Mouse (Mus musculus) left cerebral cortex, postnatal 36 days (tissue): ENCODE measurements around the gene Figla. TPM values are rescaled to one million over a fixed set of nuclear protein-coding genes. Genes with fewer than 3 reads are reported as not detected.

Experiments used
- DNase-seq, 2 experiments: peaks; one replicate each; pipeline ENCODE4 v3.0.0; 2021 to 2022; ENCODE audit warnings: low spot score in 2 of 2, mixed read lengths in 1 of 2
- intact Hi-C: fragments of 180-260 bp; cut with DNase I; formaldehyde crosslinking; loops from one replicate; pipeline ENCODE4 v1.15.1; 2025
- total RNA-seq, 2 experiments: library from RNA; stranded (reverse); gene quantifications; 2 replicates each; pipeline ENCODE4 v1.2.3; 2021

Gene Figla
- total RNA-seq, 2 experiments from 2014 or later: not detected

GRCm38 (mm10) chr6:86026632-86027292 lies 10.8 kb downstream of the Figla start:
- intact Hi-C loops: loop anchor here (5.0 kb wide), 2 partner anchors 41 to 76 kb away; no protein-coding TSS in a partner anchor

DNA sequence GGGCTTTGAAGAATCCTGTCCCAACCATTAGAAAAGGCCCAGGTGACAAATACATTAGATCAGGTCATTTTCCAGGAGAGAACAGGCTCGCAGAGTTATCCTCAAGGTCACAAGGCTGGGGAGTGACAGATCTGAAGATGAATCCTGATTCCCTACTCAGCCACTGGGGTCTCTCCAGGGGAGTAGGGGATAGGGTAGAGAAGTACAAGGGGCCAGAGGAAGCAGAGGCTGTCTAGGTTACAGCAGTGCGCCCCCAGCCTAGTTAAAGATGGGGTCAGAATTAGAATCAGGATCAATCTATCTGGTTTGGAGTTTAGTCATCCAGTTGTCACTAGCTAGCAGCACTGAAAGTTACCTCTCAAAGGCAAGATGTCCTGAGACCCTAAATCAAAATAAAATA lies 12.2 kb downstream of the Figla start:
- DNase-seq: no peak
- intact Hi-C loops: loop anchor here (2.0 to 5.0 kb wide), 3 partner anchors 39 to 337 kb away; partner anchors contain the start of gene Fam136a

More at GRCm38 (mm10) chr6:86026632-86027292, 10.8 kb downstream of the Figla start:
- DNase-seq: peak in 1 of 2 experiments; percentile 43

DNA sequence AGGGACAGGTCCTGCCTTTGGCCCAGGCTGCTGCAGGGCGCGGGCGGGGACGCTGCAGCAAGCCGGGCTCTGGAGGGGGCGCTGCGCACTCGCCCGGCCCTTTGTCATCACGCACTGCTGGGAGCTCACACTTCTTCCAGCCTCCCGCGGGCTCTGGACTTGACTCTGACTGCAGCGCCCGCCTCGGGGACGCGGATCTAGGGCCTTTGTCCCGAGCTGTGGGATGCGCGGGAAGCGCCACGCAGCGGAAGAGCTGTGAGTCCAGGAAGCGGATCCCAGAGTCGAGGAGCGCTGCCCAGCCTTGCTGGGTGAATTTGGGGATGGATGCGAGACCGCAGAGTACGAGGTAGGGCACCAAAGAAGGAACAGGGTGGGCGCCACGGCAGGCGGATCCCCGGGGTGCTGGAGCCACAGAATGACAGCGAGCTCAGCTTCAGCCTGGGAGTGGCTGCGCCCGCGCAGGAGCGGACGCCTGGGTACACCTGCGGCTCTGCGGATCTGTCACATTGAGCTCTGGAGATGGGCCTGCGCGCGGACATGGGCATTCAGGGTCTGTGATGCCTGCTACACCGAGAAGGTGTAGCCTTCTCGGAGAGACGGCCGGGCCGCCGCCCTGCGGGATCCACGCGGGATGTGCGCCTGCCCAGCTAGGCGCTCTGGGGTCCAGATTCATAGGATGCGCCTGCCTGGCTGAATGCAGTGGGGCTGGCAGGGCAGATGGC lies 12.8 kb downstream of the Figla start, which contains the start of gene Add2:
TSS of gene Add2 (plus strand) at position 81 of the 722 bp plus-strand sequence.
- DNase-seq: peak; percentile 74 to 81
- intact Hi-C loops: loop anchor here (2.0 to 5.0 kb wide), 3 partner anchors 39 to 336 kb away; partner anchors contain the start of gene Fam136a

GRCm38 (mm10) chr6:86029323-86029713 lies 13.3 kb downstream of the Figla start:
- no peak for DNase-seq
- intact Hi-C loops: loop anchor here (2.0 to 5.0 kb wide), 3 partner anchors 38 to 335 kb away; partner anchors contain the start of gene Fam136a

DNA sequence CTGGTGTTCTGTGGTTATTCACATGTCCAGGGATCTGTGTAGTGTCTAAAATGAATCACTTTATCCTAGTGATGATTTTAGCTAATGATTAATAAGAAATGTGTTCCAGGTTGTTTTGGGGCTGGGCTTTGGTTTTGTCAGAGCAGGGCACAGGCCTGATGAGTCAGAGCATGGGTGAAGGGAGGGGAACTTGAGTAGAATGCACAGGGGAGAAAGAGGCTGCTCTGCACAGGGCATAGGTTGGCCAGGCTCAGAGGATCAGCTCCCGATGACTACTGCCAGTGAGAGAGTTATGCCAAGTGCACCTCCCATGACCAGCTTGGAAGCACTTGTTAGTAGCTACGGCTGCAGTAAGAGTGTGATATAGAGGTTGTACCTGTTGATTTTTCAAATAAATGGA lies 15.6 kb downstream of the Figla start:
- no peak for DNase-seq
- intact Hi-C loops: loop anchor here (1.0 kb wide), 1 partner anchor 52 kb away; no protein-coding TSS in a partner anchor

DNA sequence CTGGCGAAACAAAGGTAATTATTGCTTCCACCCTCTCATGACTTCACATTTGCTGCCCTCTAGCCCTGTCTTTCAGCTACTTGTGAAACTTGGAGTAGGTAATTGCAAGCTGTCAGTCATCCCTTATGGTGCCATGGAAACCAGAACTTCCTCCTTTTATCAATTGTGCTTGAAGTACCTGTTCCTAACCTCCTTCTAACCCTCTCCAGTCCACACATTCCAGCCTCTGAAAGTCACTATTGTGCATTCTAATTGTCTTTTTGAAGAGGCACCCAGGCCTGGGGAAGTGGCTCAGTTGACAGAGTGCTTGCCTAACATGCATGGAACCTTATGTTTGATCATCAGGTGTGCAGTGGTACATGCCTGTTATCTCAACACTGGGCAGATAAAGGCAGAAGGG lies 17.7 kb downstream of the Figla start:
- no peak for DNase-seq
- intact Hi-C loops: no loop called here

DNA sequence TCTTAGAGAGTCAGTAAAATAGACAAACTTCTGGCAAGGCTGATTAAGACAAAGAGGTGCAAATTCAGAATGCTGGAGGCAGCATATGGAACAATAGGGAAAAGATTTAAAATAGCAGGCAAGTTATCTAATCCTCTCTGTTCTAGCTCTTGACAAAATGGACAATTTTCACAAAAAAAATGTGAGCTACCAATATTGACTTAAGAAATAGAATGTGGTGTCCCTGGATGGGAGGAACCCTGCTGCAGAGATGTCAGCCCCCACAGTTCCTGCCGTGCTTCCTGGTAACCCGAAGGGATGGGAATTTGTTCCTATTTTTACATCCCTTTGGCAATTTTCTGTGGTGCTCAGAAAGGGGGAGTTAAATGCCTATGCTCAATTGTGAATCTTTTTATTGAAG lies 22.9 kb downstream of the Figla start:
- no peak for DNase-seq
- intact Hi-C loops: no loop called here

DNA sequence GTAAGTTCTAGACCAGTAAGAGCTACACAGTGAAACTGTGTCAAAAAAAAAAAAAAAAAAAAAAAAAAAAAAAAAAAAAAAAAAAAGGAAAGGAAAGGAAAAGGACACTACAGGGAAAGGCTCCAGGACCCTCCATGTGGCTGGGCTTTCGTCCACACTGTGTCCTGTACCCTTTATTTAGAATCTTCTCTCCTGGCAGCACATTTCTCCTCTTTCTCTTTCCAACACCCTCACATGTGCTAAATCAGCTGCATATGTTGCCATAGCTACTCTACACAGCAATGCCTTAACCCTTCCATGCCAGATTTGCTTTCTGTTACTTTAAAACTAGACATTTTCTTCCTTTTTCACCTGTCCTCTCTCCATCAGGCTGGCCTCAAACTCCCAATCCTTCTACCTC lies 24.2 kb downstream of the Figla start:
- intact Hi-C loops: no loop called here
- DNase-seq: peak in 1 of 2 experiments; percentile 52

DNA sequence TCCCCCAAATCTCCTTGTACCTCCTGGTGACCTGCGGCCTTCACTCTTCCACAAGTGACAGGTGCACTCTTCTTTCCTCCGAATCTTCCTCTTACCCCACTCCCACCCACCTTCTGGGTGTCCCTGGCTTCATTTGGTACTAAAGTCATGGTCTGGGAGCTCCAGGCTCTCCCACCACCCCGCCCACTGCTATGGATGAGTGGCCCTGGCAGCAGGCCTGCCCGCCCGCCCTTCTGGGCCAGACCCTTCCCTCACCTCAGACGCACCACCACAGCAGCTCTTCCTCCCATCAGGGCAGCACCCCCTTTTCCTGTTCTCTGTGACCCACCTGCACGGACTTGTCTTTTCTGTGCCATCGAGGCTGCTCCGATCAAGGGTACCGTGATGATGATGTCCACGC lies 31.5 kb downstream of the Figla start:
- DNase-seq: no peak
- intact Hi-C loops: no loop called here

- DNase-seq: peak; percentile 84 to 88
- intact Hi-C loops: no loop called here
Observed at GRCm38 (mm10) chr6:86048509-86048908, 32.5 kb downstream of the Figla start.

DNA sequence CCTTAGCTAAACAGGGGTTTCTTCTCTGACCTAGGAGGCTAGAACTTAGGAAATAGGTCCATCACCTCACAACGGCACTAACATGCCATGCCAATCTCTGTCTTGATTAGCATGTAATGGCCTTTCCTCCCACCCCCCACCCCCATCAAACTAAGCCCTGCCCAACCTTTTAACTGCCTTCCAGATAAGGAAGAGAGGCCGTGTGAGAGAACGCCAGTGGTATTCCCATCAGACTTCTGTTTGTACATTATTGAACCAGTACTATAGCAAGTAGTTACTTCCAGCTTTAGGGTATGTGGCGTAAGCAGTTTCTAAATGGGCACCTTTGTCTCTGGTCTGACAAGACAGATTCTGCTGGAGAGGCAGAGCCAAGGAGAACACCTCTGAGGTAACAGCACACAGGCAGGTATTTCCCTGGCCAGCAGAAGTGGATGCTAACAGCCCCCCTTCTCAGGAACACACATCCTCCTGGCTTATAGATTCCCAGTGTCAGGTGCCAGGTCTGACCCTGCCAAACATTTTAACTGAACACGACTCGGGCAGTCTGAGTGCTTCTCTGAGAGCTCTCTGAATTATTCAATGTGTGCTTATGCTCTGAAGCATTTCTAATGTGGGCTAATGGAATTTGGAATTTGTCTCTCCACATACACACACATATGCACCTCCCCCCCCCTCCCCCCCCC lies 34.8 kb downstream of the Figla start:
- DNase-seq: no peak
- intact Hi-C loops: no loop called here

GRCm38 (mm10) chr6:86052032-86052459 lies 36.1 kb downstream of the Figla start:
- no peak for DNase-seq
- intact Hi-C loops: no loop called here

- DNase-seq: no peak
- intact Hi-C loops: no loop called here
Observed at GRCm38 (mm10) chr6:86052556-86052955, 36.6 kb downstream of the Figla start.

- DNase-seq: no peak
- intact Hi-C loops: no loop called here
Observed at GRCm38 (mm10) chr6:86053099-86053498, 37.1 kb downstream of the Figla start.

- DNase-seq: no peak
- intact Hi-C loops: no loop called here
Observed at GRCm38 (mm10) chr6:86053594-86053993, 37.6 kb downstream of the Figla start.

GRCm38 (mm10) chr6:86058475-86058874 lies 42.5 kb downstream of the Figla start:
- DNase-seq: no peak
- intact Hi-C loops: no loop called here

- no peak for DNase-seq
- intact Hi-C loops: no loop called here
Observed at GRCm38 (mm10) chr6:86059151-86059853, 43.3 kb downstream of the Figla start.

DNA sequence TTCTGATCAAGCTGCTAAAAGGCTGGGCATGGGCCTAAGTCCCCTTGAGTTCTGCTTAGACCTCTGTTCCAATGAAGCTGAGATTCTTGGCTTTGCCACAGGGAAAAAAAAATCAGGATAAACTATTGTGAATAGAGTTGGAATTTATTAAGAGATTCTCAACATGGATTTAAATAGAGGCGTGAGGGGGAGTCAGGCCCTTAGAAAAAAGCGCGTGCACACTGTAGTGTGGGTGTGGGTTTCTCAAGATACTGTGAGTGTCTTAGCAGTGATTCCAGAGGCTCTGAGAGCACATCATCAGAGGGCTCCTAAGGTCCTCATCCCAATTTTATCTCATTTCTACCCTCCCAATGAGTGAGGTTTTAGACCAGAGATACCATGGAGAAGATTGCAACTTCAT lies 44.2 kb downstream of the Figla start:
- intact Hi-C loops: no loop called here
- DNase-seq: no peak

- no peak for DNase-seq
- intact Hi-C loops: no loop called here
Observed at GRCm38 (mm10) chr6:86062226-86062625, 46.3 kb downstream of the Figla start.

GRCm38 (mm10) chr6:86062684-86063083 lies 46.7 kb downstream of the Figla start:
- DNase-seq: no peak
- intact Hi-C loops: no loop called here
